Mouse (Mus musculus) heart, postnatal 0 days (tissue): Measurements from ENCODE around the gene Hnrnpu. TPM values are rescaled to one million over a fixed set of nuclear protein-coding genes. Genes with fewer than 3 reads are reported as not detected.

ENCODE experiments used
- ATAC-seq: fragments of 200-750 bp; cut with Nextera tagmentation; 2 replicates; pipeline ENCODE4 v1.8.0; 2017; ENCODE audit warnings: low read depth, moderate number of reproducible peaks, moderate library complexity; ENCODE audit not compliant: insufficient read depth
- DNase-seq: peaks from one replicate; pipeline ENCODE4 v3.0.0-alpha.2; 2016; ENCODE audit warnings: low spot score
- H3K27ac ChIP-seq: fragments of 300-500 bp; sonication (generic); 2 replicates; pipeline ENCODE4 v1.5.1; 2014; ENCODE audit warnings: low read depth, mild to moderate bottlenecking
- H3K27me3 ChIP-seq: fragments of 300-500 bp; sonication (generic); 2 replicates; pipeline ENCODE4 v1.6.1; 2014; ENCODE audit warnings: low read length, mixed read lengths; ENCODE audit not compliant: control insufficient read depth, insufficient read depth
- H3K36me3 ChIP-seq: fragments of 300-500 bp; sonication (generic); replicated peaks from 2 replicates; pipeline ENCODE4 v1.6.1; 2014; ENCODE audit warnings: low read length, mixed read lengths; ENCODE audit not compliant: control insufficient read depth, insufficient read depth
- H3K4me1 ChIP-seq: fragments of 300-500 bp; sonication (generic); 2 replicates; pipeline ENCODE4 v1.6.1; 2014; ENCODE audit warnings: antibody characterized with exemption; ENCODE audit not compliant: control insufficient read depth, insufficient read depth
- H3K4me2 ChIP-seq: fragments of 300-500 bp; sonication (generic); 2 replicates; pipeline ENCODE4 v1.6.1; 2014; ENCODE audit warnings: low read depth, mild to moderate bottlenecking, low read length, moderate library complexity
- H3K4me3 ChIP-seq: fragments of 300-500 bp; sonication (generic); 2 replicates; pipeline ENCODE4 v1.5.1; 2014; ENCODE audit warnings: low read depth, low read length
- H3K9ac ChIP-seq: fragments of 300-500 bp; sonication (generic); replicated peaks from 2 replicates; pipeline ENCODE4 v1.6.1; 2014; ENCODE audit warnings: low read depth, low read length, mixed read lengths
- H3K9me3 ChIP-seq: fragments of 300-500 bp; sonication (generic); replicated peaks from 2 replicates; pipeline ENCODE4 v1.6.1; 2016; ENCODE audit warnings: low read length; ENCODE audit not compliant: control insufficient read depth
- CTCF ChIP-seq: IDR thresholded peaks from 2 replicates; pipeline ENCODE4 v1.5.1; 2016; ENCODE audit warnings: antibody characterized with exemption, control low read depth, low read depth
- EP300 ChIP-seq: IDR thresholded peaks from 2 replicates; pipeline ENCODE4 v1.6.1; 2016; ENCODE audit warnings: antibody characterized with exemption, low read depth
- WGBS: fragments of 180-500 bp; shearing (Covaris S2); extraction: QIAGEN DNeasy Blood & Tissue Kit; methylation state at CpG from one replicate; pipeline ENCODE4 v1.1.7; 2014; 5-methylcytosine and 5-hydroxymethylcytosine counted together
- polyA plus RNA-seq: library from polyadenylated mRNA; unstranded; fragments of >200 nt; fragmentation: Nextera tagmentation; extraction: Ambion mirVana; gene quantifications from 2 replicates; pipeline ENCODE4 v1.2.1, GENCODE M21; 2015
- total RNA-seq: library from RNA; depleted of rRNA; stranded (reverse); fragments of >200 nt; gene quantifications from 2 replicates; pipeline ENCODE4 v1.2.3, GENCODE M21; 2014; ENCODE audit warnings: low replicate concordance

The Hnrnpu gene
- total and polyA plus RNA-seq, 2 experiments from 2014 or later = 62.2 to 107 TPM

DNA sequence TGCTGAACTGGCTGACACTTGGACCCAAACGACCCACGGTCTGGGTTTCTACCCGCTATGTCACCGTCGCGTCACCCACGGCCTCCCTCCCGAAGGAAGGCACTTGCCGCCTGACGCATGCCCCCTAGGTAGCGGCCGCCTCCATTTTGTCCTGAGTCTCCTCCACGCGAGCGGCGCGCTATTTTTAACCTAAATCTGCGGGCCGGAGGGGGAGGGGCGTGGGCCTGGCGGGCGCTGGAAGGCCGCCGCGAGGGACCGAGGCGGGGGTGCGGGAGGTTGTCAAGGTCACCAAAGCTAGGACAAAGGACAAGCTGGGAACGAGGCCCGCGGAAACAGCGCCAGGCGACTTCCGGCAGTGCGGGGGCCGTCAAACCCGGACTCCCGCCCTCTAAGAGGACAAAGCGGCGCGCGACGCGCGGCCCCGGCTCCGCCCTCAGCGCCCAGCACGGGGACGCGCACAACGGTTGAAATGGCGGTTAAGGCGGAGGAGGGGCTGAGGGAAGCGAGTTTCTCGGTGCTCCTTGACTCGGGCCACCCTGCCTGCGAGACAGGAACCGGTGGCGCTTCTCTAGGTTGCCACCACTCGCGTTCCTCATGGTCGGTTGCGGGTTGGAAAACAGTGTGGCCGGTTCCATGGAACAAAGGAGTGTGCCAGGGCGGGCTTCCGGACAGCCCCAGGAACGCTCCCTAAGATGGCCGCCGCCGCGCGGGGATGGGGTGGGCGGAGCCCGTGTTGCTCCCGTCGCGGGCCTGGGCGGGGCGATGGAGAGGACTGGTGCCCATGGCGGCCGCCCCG is 19.0 kb downstream of the Hnrnpu start, which contains the start of gene Cox20:
Gene Cox20, plus strand, starts transcription at position 742 of the 796 bp plus-strand sequence.
- DNase-seq (peak; percentile 95), ATAC-seq (peak; percentile 91)
- peaks cover 30% of the 10 kb centered on the region for H3K36me3 ChIP-seq
- H3K27ac ChIP-seq = peak within 1 kb of the TSS; percentile 97
- TF ChIP-seq CTCF = no peak
- TF ChIP-seq EP300 = peak; percentile 94; the same call in 1 of the 2 replicates
- peaks cover 16% of the 10 kb centered on the region for H3K4me1 ChIP-seq
- H3K4me2 ChIP-seq = peak within 1 kb of the TSS; percentile 73
- H3K27me3 ChIP-seq = no peaks in the 10 kb centered on the region
- peak within 1 kb of the TSS; percentile 84 for H3K9ac ChIP-seq
- H3K4me3 ChIP-seq = peak within 1 kb of the TSS; percentile 71
- no peaks in the 10 kb centered on the region for H3K9me3 ChIP-seq
- under 1% methylated on average over 78 of the region's 83 CpGs for WGBS

DNA sequence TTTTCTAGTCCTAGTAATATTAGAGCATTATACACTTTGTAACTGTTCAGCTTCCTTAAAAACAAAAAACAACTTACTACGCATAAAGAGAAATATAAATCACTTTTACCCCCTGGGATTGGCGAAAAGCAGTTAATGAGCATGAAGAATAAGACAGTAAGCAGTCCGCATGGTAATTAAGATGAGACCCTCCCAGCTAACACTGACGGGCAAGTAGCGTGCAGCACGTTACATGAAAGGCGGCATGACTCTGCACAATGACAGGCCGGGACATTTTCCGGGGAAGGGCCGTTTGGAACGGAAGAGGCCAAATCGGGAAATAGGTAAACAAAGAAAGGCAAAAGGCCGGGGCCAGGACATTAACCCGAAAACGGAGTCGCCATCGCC is 19.6 kb downstream of the Hnrnpu start:
- DNase-seq (peak; percentile 95), ATAC-seq (peak; percentile 69)
- TF ChIP-seq EP300 = no peak; the same call in none of the 2 replicates
- no peak for TF ChIP-seq CTCF
- Histone ChIP-seq H3K9me3 (no peaks in the 10 kb centered on the region), H3K36me3 (peaks cover 24% of the 10 kb centered on the region), H3K9ac (peak overlapping the region; percentile 84), H3K27ac (peak overlapping the region; percentile 97), H3K27me3 (no peaks in the 10 kb centered on the region), H3K4me1 (peaks cover 16% of the 10 kb centered on the region), H3K4me3 (peak overlapping the region; percentile 71), H3K4me2 (peak overlapping the region; percentile 73)
- WGBS = under 1% methylated on average over 17 of the region's 17 CpGs

DNA sequence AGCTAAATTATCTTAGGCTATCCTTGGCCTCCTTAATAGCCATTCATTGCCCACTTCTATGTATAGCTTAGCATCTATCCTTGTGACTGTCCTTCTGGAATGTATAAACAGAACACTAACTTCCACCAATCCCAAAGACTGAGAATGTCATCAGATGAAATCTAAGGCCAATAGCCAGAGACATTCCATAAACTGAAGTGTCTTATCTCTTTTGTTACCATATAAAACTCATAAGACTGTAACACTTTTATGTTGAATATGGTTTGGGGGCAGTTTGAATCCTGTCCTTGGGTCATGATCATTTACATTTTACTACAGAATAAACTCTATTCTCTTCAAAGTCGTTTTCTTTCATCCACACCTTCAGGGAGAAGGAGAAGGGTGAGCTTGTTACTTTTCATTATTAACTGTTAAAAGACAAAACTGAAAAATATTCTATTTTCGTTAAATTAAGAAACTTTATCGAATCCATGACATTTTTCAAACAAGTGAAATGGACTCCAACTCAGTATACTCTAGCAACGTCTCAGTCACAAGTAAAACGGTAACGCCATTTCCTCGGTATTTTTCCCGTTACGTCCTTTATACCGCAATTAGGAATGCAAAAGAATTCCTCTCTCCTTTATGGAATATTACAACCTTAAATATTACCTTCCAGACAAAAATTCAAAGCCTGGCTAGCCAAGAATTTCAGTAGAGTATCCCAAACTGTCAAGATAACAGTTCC is 20.2 kb downstream of the Hnrnpu start:
- H3K9ac ChIP-seq = peak overlapping the region; percentile 84

DNA sequence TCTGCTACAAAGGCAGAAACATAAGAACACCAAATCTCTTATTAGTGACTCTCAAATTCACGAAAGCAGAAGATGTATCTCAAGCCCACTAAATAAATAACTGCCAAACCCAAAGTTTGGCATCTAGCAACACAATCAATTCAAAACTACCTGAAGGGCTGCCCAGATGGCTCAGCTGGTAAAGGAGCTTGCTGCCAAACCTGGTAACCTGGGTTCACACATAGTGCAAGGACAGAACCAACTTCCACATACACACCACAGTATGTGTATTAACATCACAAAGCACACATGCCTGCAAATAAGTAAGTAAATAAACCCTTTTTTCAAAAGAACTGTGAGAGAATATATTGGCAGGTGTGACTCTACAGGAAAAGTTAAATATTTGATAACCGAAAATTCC is 23.4 kb downstream of the Hnrnpu start:
- Histone ChIP-seq H3K9me3 (no peaks in the 10 kb centered on the region), H3K4me2 (no peak overlapping the region), H3K4me3 (no peak overlapping the region), H3K27ac (no peak overlapping the region), H3K36me3 (no peaks in the 10 kb centered on the region), H3K9ac (no peak overlapping the region), H3K27me3 (no peaks in the 10 kb centered on the region), H3K4me1 (no peaks in the 10 kb centered on the region; the same call in 1 of the 2 replicates)
- no peak for DNase-seq
- ATAC-seq = no peak
- no peak for TF ChIP-seq EP300
- no peak for TF ChIP-seq CTCF
- 95% methylated on average over 2 of the region's 2 CpGs for WGBS

More for the DNA sequence above, 20.2 kb downstream of the Hnrnpu start:
- Histone ChIP-seq H3K27me3 (no peaks in the 10 kb centered on the region), H3K27ac (peak overlapping the region; percentile 97), H3K4me2 (peak overlapping the region; percentile 73), H3K9me3 (no peaks in the 10 kb centered on the region), H3K36me3 (peaks cover 19% of the 10 kb centered on the region), H3K4me1 (peaks cover 16% of the 10 kb centered on the region), H3K4me3 (peak overlapping the region; percentile 71)
- ATAC-seq (no peak), DNase-seq (no peak)
- 23% methylated on average over 10 of the region's 10 CpGs for WGBS
- TF ChIP-seq EP300 (no peak), CTCF (no peak)

DNA sequence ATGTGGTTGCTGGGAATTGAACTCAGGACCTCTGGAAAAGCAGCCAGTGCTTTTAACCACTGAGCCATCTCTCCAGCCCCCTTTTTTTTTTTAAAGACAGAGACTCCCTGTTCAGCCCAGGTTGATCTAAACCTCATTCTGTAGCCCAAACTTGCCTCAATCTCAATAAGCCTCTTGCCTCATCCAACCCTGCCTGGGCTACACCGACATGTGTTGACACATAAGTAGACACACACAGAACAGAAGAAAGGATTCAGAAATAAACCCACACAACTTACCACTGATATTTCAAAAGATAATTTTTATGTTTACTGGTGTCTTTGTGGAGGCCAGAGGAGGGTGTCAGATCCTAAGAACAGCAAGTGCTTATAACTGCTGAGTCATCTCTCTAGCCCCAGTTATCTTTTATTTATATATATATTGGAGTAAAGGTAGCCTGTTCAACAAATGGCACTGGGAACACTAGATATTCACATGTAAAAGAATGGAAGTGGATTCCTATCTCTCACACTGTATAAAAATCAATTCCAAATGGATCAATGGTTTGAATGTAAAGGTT is 24.5 kb downstream of the Hnrnpu start:
- no peak for ATAC-seq
- H3K4me3 ChIP-seq = no peak overlapping the region
- H3K27ac ChIP-seq = no peak overlapping the region
- no peak overlapping the region for H3K4me2 ChIP-seq
- TF ChIP-seq CTCF (no peak), EP300 (no peak)
- H3K27me3 ChIP-seq = no peaks in the 10 kb centered on the region
- H3K9ac ChIP-seq = no peak overlapping the region
- WGBS = 92% methylated on average over 1 of the region's 1 CpGs
- H3K4me1 ChIP-seq = no peaks in the 10 kb centered on the region; the same call in 1 of the 2 replicates
- H3K36me3 ChIP-seq = no peaks in the 10 kb centered on the region
- DNase-seq = no peak
- no peaks in the 10 kb centered on the region for H3K9me3 ChIP-seq
